ENCODE assay signal across 20 mouse cellular contexts in genomic region chr9:69756041-69756440, GRCm38 (mm10). TPM values are rescaled to one million over a fixed set of nuclear protein-coding genes. Genes with fewer than 3 reads are reported as not detected.
DNase-seq lines count a peak whose midpoint lies in the region; ATAC-seq lines count a peak whose summit lies in the region.
"Had no signal": no experiment of that assay in that cellular context is flagged by ENCODE, and none has a peak within 500 bp of the region (broad histone marks: within the 10 kb centered on the region; RNA-seq: fewer than 3 reads in every experiment).

No protein-coding gene starts in this region.

- 17% methylated on average over 7 of the region's 7 CpGs for WGBS in hindbrain, embryonic 15.5 days
- 25% methylated on average over 7 of the region's 7 CpGs for WGBS in midbrain, embryonic 15.5 days
- 41% methylated on average over 7 of the region's 7 CpGs for WGBS in kidney, embryonic 15.5 days

- peak overlapping the region; percentile 18; the same call in 1 of the 2 replicates for H3K4me2 ChIP-seq in hindbrain, embryonic 15.5 days
- H3K4me2 ChIP-seq in midbrain, embryonic 15.5 days: peak overlapping the region; percentile 17; the same call in 1 of the 2 replicates
- H3K4me2 ChIP-seq in kidney, embryonic 15.5 days: no peak overlapping the region
- H3K4me2 ChIP-seq: stomach, embryonic 15.5 days had no signal

- ATAC-seq in hindbrain, embryonic 15.5 days (ENCODE audit: low FRiP score, low read depth): no peak
- ATAC-seq in midbrain, embryonic 15.5 days (replicated peaks): no peak
- no peak for ATAC-seq in kidney, embryonic 15.5 days (replicated peaks; ENCODE audit: low FRiP score)

- H3K27ac ChIP-seq in hindbrain, embryonic 15.5 days (replicated peaks): peak overlapping the region; percentile 37; the same call in 1 of the 2 replicates
- H3K27ac ChIP-seq in midbrain, embryonic 15.5 days: no peak overlapping the region
- H3K27ac ChIP-seq in kidney, embryonic 15.5 days: no peak overlapping the region
- H3K27ac ChIP-seq: liver, embryonic 14.5 days; stomach, embryonic 15.5 days had no signal

- H3K27me3 ChIP-seq in hindbrain, embryonic 15.5 days: peaks cover 55% of the 10 kb centered on the region
- H3K27me3 ChIP-seq in midbrain, embryonic 15.5 days (replicated peaks): peaks cover 48% of the 10 kb centered on the region
- peaks cover 95% of the 10 kb centered on the region for H3K27me3 ChIP-seq in kidney, embryonic 15.5 days

- no peak overlapping the region for H3K9ac ChIP-seq in hindbrain, embryonic 15.5 days
- H3K9ac ChIP-seq in midbrain, embryonic 15.5 days: no peak overlapping the region
- no peak overlapping the region for H3K9ac ChIP-seq in kidney, embryonic 15.5 days
- H3K9ac ChIP-seq: liver, embryonic 14.5 days; stomach, embryonic 15.5 days had no signal

- no peaks in the 10 kb centered on the region for H3K36me3 ChIP-seq in hindbrain, embryonic 15.5 days
- no peaks in the 10 kb centered on the region for H3K36me3 ChIP-seq in midbrain, embryonic 15.5 days (replicated peaks)
- H3K36me3 ChIP-seq in kidney, embryonic 15.5 days: no peaks in the 10 kb centered on the region
- H3K36me3 ChIP-seq: G1E; stomach, embryonic 15.5 days had no signal

- H3K4me3 ChIP-seq in hindbrain, embryonic 15.5 days: no peak overlapping the region
- H3K4me3 ChIP-seq in midbrain, embryonic 15.5 days: no peak overlapping the region
- H3K4me3 ChIP-seq in kidney, embryonic 15.5 days (replicated peaks): no peak overlapping the region
- H3K4me3 ChIP-seq: erythroblast, embryonic 14.5 days; stomach, embryonic 15.5 days had no signal

- H3K9me3 ChIP-seq in hindbrain, embryonic 15.5 days: no peaks in the 10 kb centered on the region
- H3K9me3 ChIP-seq in midbrain, embryonic 15.5 days: no peaks in the 10 kb centered on the region
- no peaks in the 10 kb centered on the region for H3K9me3 ChIP-seq in kidney, embryonic 15.5 days (replicated peaks)
- H3K9me3 ChIP-seq: G1E; stomach, embryonic 15.5 days had no signal

- peaks cover 18% of the 10 kb centered on the region for H3K4me1 ChIP-seq in hindbrain, embryonic 15.5 days (replicated peaks)
- H3K4me1 ChIP-seq in midbrain, embryonic 15.5 days: peaks cover 31% of the 10 kb centered on the region
- peaks cover 29% of the 10 kb centered on the region for H3K4me1 ChIP-seq in kidney, embryonic 15.5 days

- peak; percentile 32 for DNase-seq in thymus, postnatal 14 days
- DNase-seq in thymus, adult 18-20 months: no peak
- DNase-seq in layer of hippocampus, adult 18-20 months (ENCODE audit: low spot score in 2 of 2): no peak
- no peak for DNase-seq in spleen, adult 18-20 months
- no peak for DNase-seq in cerebellum, adult 18-20 months
- DNase-seq: adrenal gland, postnatal 25 days; left cerebral cortex, postnatal 4 days; lung, postnatal 14 days had no signal

RNA-seq across cellular contexts. Expression of gene Foxb1, which starts 4.7 kb away (rescaled TPM):
- 6.9 and 7.9 TPM in 2 replicates for polyA plus RNA-seq in hindbrain, embryonic 15.5 days (2015; fragmentation: Nextera tagmentation; extraction: Ambion mirVana)
- polyA plus RNA-seq in midbrain, embryonic 15.5 days (2015; fragmentation: Nextera tagmentation; extraction: Ambion mirVana): 15.1 and 20.7 TPM in 2 replicates
- 0.09 and 0.13 TPM in 2 replicates for polyA plus RNA-seq in kidney, embryonic 15.5 days (2015; fragmentation: Nextera tagmentation; extraction: Ambion mirVana)
- not detected for total RNA-seq in layer of hippocampus, adult 18-20 months (2021)
- total RNA-seq: adrenal gland, postnatal 25 days; common myeloid progenitor, adult 5-6 weeks; G1E; granulocyte monocyte progenitor cell, adult 5-6 weeks had no signal
- polyA plus RNA-seq: C2C12; erythroblast, embryonic 14.5 days; G1E; heart, embryonic 14.5 days; liver, embryonic 14.5 days; small intestine, adult 2 months had no signal
